Mouse (Mus musculus): Measurements from ENCODE around the gene BC049762.

Gene BC049762

GRCm38 (mm10) chr11:51262342-51263285, at the start of gene BC049762:
Gene BC049762, minus strand, starts transcription at chr11:51263046.
- DNase-seq (ENCODE audit: low spot score in 2 of 2) = peak; percentile 99

- no peak for DNase-seq (ENCODE audit: low spot score in 2 of 2)
These were observed 49.0 kb upstream of the BC049762 start for GRCm38 (mm10) chr11:51311846-51312245.

GRCm38 (mm10) chr11:51308306-51308705, 45.5 kb upstream of the BC049762 start:
- DNase-seq (ENCODE audit: low spot score in 2 of 2) = no peak

- DNase-seq (ENCODE audit: low spot score in 2 of 2) = peak; percentile 43 to 51
These were observed 41.2 kb upstream of the BC049762 start for GRCm38 (mm10) chr11:51303981-51304553.

DNA sequence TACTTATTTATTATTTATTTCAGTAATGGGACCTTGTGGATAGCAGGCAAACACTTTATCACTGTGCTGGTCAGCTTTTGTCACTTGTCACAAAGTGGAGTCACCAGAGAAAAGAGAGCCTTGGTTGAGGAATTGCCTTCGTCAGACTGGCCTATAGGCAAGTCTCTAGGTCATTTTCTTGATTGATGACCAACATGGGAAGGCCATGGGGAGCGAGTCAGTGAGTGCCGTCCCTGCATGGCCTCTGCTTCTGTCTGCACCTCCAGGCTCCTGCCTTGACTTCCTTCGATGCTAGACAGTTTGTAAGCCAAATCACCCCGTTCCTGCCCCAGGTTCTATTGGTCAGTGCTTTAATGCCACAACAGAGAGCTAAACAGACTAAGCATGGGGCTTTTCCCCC, 39.5 kb upstream of the BC049762 start:
- no peak for DNase-seq (ENCODE audit: low spot score in 2 of 2)

GRCm38 (mm10) chr11:51298691-51299090, 35.8 kb upstream of the BC049762 start:
- DNase-seq (ENCODE audit: low spot score in 2 of 2) = no peak

DNA sequence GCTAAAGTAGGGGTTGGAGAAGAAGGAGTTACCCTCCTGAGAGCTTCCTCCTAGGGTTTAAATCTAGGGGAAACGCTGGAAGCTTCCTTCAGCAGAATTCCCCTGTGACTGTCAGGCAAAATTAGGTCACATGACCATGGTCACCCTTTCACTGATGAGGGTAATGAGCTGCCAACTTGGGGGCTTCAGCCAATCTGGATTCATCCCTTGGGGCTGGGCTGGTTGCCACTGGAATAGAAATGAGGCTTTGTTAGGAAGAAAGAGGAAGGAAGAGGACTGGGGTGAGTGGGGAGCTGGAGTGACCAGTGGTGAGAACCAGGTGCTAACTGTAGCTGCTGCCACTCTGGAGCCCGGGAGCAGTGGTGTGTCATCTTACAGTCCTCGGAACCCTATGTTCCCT, 32.9 kb upstream of the BC049762 start:
- DNase-seq (ENCODE audit: low spot score in 2 of 2) = no peak

GRCm38 (mm10) chr11:51293956-51294530, 31.2 kb upstream of the BC049762 start:
- DNase-seq (ENCODE audit: low spot score in 2 of 2) = no peak

DNA sequence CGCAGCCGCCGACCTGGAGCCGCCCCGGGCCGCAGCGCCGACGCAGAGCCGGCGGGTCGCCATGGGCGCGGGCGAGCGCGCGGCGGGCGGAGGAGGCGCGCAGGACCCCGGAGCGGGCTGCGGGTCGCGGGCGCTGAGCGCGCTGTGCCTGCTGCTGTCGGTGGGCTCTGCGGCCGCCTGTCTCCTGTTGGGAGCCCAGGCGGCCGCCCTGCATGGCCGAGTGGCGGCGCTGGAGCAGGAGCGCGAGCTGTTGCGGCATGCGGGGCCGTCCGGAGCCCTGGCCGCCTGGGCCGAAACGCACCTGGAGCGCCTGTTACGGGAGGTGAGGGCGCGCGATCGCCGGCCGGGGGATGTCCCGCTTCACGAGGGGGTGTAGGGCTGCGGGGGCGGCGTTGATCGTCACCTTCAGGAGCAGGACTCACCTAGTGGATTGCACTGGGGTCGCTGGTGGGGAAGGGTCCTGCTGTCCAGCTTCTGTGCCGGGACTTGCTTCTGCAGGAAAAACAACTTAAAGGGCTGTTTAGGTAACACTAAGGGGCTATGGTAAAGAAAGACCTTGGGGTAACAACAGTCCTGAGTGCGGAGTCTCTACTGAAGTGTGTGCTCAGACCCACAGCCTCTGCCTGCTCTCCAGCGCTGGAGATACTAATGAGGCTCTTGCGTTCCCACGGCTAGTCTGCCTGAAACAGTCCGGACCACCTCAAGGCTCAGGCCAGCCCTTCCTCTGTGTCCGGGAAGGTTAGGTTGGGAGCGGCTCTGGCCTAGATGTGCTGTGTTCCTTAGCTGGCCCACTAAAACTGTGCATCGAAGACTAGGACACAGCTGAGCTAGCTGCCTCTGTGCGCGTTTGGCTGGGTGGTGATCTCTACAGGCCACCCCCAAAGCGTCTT, 27.5 kb upstream of the BC049762 start:
- DNase-seq (ENCODE audit: low spot score in 2 of 2) = no peak

DNA sequence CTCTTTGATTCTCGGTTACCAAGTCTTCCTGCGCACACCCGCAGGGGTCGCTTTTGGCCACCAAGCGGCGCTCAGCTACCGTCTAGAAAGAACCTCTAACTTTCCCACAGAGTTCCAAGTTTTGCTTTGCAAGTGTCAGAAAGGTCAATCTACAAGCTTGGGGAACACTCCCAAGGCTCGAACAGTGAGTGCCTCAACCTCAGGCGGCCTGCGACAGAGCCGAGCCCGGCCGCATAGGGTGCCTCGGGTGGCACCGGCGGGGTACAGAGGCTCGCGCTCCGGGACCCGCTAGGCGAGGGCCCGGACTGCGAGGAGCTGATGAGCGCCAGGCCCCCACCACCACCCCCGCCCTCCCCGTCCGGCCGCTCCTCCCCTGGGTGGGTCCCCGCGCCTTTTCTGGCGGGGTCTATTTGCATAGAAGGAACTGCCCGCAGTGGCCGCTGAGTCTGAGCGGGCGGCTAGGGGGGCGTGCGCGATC, 26.8 kb upstream of the BC049762 start, which contains the start of gene Col23a1:
Col23a1 (plus strand) TSS at position 357 of the 478 bp plus-strand sequence.
- peak; percentile 70 to 75 for DNase-seq (ENCODE audit: low spot score in 2 of 2)

- DNase-seq (ENCODE audit: low spot score in 2 of 2) = no peak
These were observed 11.6 kb upstream of the BC049762 start for GRCm38 (mm10) chr11:51274418-51274817.

DNA sequence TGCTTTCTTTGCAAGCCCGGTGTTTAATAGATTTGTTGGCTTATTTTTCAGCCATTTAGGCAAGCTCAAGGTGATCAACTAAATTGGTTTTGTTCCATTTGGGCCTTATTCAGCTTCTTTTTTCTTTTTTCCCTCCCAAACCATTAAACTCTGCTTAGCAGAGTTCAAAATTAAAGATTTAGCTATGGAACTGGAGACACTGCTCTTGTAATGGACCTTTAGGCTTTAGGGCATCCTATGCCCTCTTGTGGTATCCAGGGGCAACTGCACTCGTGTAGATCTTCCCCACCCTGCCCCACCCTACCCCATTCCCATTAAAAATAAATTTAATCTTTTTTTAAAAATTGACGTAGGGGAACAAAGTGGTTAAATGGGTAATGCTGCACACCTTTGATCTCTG, 2.5 kb upstream of the BC049762 start:
- DNase-seq (ENCODE audit: low spot score in 2 of 2) = no peak

DNA sequence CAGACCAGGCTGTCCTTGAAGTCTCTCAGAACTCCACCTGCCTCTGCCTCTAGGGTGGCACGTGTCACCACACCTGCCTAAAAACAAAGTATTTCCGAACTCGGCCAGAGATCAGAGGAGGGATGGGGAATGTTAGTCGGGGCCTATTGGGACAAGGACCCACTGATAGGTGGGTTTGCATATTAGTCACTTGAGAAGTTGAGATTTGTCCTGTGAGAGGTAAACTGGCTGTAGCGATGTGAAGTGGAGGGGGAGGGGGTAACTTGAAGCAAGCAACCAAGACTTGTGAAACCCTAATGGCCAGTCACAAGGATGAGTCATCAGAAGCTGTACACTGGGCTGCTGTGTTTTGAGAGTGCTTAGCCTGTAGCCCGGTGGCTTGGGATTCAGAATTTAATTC, 1.5 kb upstream of the BC049762 start:
- DNase-seq (ENCODE audit: low spot score in 2 of 2) = no peak

GRCm38 (mm10) chr11:51263286-51263831, 513 bp upstream of the BC049762 start:
- DNase-seq (ENCODE audit: low spot score in 2 of 2) = peak in 1 of 2 experiments; percentile 56

DNA sequence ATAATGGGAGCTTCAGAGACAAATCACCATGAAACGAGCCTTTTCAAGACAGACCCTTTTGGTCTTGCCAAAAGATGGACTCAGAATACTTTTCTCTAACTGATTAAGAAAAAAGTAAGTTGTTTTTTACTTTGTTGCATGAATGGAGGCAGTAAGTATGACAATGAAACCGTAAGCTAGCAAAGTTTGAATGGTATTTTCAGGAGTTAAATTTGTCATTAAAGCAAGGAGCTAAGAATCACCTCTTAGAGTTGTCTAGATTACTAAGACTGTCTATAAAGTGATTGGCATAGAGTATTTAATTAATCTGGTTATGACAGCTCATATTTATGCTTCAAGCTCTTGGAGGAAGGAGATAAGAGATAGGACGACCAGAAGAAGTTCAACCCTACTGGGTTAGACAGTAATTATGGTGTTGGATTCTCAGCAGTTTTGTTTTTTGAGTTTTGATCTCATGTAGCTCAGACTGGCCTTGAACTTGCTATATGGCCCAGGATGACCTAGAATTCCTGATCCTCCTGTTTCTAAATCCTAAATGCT, 1.1 kb downstream of the BC049762 start, which contains the start of gene Clk4:
Clk4 (plus strand) TSS at position 51 of the 540 bp plus-strand sequence.
- DNase-seq (ENCODE audit: low spot score in 2 of 2) = no peak

DNA sequence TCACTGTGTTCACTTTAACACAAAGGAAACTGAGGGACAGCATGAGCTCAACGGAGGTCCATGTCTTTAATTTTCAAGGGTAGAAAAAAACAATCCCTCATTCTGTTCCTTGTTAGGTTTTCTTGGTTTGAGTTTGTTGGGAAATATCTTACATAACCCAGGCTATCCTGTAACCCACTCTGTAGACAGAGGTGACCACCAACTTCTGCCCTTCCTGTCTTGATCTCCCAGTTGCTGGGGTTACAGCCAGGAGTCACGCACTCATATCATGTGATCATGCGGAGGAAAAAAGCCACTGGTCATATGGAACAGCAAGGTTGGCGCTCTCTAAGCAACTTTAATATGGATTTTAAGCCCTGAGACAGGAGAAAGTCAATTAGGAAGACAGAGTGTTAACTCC, 5.8 kb downstream of the BC049762 start:
- no peak for DNase-seq (ENCODE audit: low spot score in 2 of 2)

DNA sequence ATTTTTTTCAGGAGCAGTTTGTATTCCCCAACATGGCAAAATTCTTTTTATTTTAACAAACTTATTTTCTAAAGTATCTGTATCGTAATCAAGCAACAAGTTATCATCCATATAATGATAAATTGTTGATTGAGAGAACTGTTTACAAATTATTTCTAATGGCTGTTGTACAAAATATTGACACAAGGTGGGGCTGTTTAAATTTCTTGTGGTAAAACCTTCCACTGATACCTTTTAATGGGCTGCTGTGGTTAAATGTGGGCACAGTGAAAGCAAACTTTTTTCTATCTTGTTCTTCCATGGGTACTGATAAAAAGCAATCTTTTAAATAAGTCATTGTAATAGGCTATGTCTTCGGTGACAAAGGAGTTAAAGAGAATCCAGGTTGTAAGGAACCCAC, 19.9 kb downstream of the BC049762 start:
- no peak for DNase-seq (ENCODE audit: low spot score in 2 of 2)

DNA sequence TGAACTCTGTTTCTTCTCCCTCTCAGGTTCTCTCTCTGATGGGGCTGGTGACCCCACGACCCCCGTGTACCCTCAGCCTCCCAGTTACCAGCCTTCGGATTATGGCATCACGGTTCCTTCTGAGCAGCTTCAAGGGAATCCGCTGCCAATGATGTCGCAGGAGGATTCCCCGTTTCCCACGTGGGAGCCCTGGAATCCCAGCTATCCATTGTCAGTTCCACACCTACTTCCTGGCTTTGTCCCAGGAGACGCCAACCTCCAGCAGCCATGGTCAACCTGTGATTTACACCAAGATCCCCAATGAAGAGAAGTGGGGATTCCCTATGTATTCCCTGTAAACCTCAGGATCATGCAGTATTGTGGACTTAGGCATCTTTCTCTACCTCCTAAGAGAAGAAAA, 28.2 kb downstream of the BC049762 start:
- no peak for DNase-seq (ENCODE audit: low spot score in 2 of 2)

DNA sequence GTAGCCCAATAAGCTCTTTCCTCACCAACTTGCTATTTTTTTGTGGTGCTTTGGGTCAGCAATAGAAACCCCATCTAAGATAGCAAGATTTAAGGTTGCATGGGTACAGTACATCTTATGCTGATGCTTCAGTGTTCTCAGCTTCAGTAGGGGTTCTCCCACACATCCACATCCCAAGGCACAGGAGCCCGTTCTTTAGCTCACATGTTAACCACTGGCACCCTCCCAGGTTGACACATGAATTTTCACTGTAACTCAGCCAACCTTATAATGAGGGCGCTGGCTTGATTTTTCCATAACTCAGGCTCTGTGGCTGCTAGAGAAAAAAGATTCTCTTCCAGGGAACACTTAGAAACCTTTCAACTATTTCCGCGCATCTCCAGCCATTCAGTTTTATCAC, 35.7 kb downstream of the BC049762 start:
- DNase-seq (ENCODE audit: low spot score in 2 of 2) = peak; percentile 60 to 76

DNA sequence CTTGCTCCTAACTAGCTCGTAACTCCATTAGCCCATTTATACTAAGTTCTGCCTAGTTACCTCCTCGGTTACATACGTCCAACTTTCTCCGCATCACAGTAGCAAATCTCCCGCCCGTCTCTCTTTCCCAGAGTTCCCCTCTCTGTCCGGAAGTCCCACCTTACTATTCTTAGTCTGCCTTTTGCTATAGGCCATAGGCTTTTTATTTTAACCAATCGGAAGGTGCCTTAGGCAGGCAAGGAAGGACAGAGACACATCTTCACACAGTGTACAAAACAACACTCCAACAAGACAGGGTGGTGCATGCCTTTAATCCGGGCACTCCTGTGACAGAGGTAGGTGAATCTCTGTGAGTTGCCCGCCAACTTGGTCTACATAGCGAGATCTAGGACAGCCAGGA, 42.5 kb downstream of the BC049762 start, which contains the start of gene Gm12569:
Gm12569 (plus strand) TSS at position 166 of the 400 bp plus-strand sequence.
- no peak for DNase-seq (ENCODE audit: low spot score in 2 of 2)
